Comparison of ENCODE assay signal across 25 mouse cellular contexts in the genomic region with DNA sequence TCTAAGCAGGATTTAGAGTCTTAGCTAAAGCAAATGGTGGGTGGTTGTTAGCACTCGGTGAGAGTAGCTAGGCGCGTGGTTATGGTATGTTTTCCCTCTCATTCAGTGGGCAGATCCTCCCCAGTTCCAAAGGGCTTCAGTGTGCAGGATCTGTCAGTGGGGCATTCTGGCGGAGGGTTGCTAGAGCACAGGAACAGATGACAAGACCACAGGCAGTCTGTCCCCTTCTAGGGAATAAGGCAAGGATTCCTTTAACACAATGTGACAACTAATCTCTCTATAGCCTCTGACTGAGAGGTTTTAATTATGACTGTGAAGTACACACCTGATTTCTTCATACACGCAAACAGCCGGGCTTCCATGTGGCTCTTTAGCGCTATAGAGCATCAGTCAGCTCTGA.
"Had no signal": no experiment of that assay in that cellular context is flagged by ENCODE, and none has a peak within 500 bp of the region (broad histone marks: within the 10 kb centered on the region; RNA-seq: fewer than 3 reads in every experiment).

No protein-coding gene starts in this region.

- H3K4me1 ChIP-seq: heart, embryonic 10.5 days; heart, embryonic 12.5 days; intestine, embryonic 15.5 days; limb, embryonic 12.5 days; liver, embryonic 13.5 days; liver, embryonic 15.5 days had no signal

- DNase-seq: gastrocnemius, adult 2 months; gastrocnemius, postnatal 10 days; gastrocnemius, postnatal 25 days; heart, adult 18-20 months; heart, postnatal 10 days; heart, postnatal 4 days; kidney, adult 18-20 months; kidney, adult 8-10 months; kidney, postnatal 10 days; kidney, postnatal 25 days; kidney, postnatal 4 days; liver; liver, embryonic 13.5 days had no signal

- H3K27ac ChIP-seq: gastrocnemius, adult 2 months; heart, embryonic 10.5 days; hindbrain, embryonic 13.5 days; intestine, embryonic 15.5 days; layer of hippocampus, adult 2 months; left cerebral cortex, adult 2 months; limb, embryonic 10.5 days; limb, embryonic 12.5 days; liver, embryonic 13.5 days; liver, embryonic 15.5 days had no signal

- H3K9ac ChIP-seq: heart, embryonic 12.5 days; hindbrain, embryonic 13.5 days; intestine, embryonic 15.5 days; limb, embryonic 12.5 days; liver, embryonic 13.5 days; liver, embryonic 15.5 days had no signal

- ATAC-seq: inflammation-experienced regulatory T-cells, adult 6 months; intestine, embryonic 15.5 days; intestine, postnatal 0 days had no signal

- H3K27me3 ChIP-seq: hindbrain, embryonic 13.5 days; liver, embryonic 13.5 days; liver, embryonic 15.5 days had no signal

- H3K36me3 ChIP-seq: heart, embryonic 10.5 days; heart, embryonic 12.5 days; hindbrain, embryonic 13.5 days; intestine, embryonic 15.5 days; limb, embryonic 10.5 days; limb, embryonic 12.5 days; liver, embryonic 13.5 days; liver, embryonic 15.5 days had no signal

- H3K4me3 ChIP-seq: gastrocnemius, adult 2 months; heart, embryonic 10.5 days; heart, embryonic 12.5 days; hindbrain, embryonic 13.5 days; intestine, embryonic 15.5 days; layer of hippocampus, adult 2 months; left cerebral cortex, adult 2 months; limb, embryonic 10.5 days; limb, embryonic 12.5 days; liver, embryonic 13.5 days; liver, embryonic 15.5 days had no signal

- H3K4me2 ChIP-seq: heart, embryonic 12.5 days; hindbrain, embryonic 13.5 days; intestine, embryonic 15.5 days; limb, embryonic 12.5 days; liver, embryonic 11.5 days; liver, embryonic 13.5 days; liver, embryonic 15.5 days had no signal

- H3K9me3 ChIP-seq: heart, embryonic 10.5 days; hindbrain, embryonic 13.5 days; intestine, embryonic 15.5 days; limb, embryonic 10.5 days; limb, embryonic 12.5 days; liver, embryonic 13.5 days; liver, embryonic 15.5 days had no signal
